Mouse (Mus musculus) T-cell, adult 2 months (primary cell): ENCODE data around the gene Hist1h2ae.
A peak's percentile ranks its signal among the peaks of the same experiment; 100 is the strongest.
"Not testable (repeated sequence)": the region's sequence is repeated elsewhere in the genome, so short reads cannot be mapped to it uniquely, and the experiment has no call there.

Experiments
- DNase-seq: peaks from one replicate; pipeline ENCODE4 v3.0.0; 2022; ENCODE audit warnings: low spot score

The Hist1h2ae gene

GRCm38 (mm10) chr13:23583387-23584068, 12.5 kb upstream of the Hist1h2ae start:
- DNase-seq: no peak

DNA sequence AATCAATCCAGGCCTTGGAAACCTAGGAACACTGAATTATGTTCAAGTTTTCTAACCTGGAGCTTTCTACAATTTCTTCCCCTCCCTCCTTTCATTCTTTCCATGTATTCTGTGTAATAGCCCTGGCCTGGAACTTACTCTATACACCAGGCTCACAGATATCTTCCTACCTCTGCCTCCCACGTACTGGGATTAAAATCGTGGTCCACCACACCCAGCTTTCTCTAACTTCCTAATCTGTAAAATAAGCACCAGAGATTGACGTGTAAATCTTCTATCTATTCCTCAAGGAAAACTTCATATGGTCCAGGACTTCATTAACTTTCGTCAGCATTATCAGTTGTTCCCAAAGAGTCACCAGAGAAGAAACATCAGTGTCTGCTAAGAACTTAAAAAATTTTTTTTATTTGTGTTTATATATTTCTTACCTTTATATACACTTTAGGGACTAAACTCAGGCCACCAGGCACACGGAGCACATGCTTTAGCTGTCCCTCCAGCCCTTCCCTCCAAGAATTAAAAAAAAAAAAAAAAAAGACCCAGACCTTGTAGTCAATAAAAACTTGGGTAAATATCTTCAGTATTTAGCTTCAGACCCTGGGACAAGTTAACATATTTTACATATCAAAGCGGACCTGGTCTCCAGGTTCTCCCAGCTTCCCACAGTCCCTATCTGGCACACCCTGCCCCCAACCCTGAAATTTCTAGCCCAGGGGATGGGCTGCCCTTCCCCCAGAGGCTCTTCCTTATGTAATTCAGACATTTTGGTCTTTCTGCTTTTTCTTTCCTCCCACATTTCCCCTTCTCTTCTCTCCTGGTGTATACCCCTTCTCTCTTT, 11.4 kb upstream of the Hist1h2ae start:
- no peak for DNase-seq

GRCm38 (mm10) chr13:23581408-23582218, 10.6 kb upstream of the Hist1h2ae start, which contains the start of gene Hist1h4d:
TSS of gene Hist1h4d (plus strand) at chr13:23581598.
- peak; percentile 92 for DNase-seq

- DNase-seq: no peak
Measured at GRCm38 (mm10) chr13:23577835-23578234, 6.8 kb upstream of the Hist1h2ae start.

- no peak for DNase-seq
Measured at GRCm38 (mm10) chr13:23576906-23577639, 6.1 kb upstream of the Hist1h2ae start.

- DNase-seq: no peak
Measured at GRCm38 (mm10) chr13:23576351-23576881, 5.4 kb upstream of the Hist1h2ae start.

- DNase-seq: not testable (repeated sequence)
Measured at GRCm38 (mm10) chr13:23575864-23576313, 4.9 kb upstream of the Hist1h2ae start.

- DNase-seq: peak; percentile 27
Measured at GRCm38 (mm10) chr13:23575271-23575851, 4.3 kb upstream of the Hist1h2ae start, which contains the start of gene Hist1h3d. TSS of gene Hist1h3d (plus strand) at chr13:23575763.

GRCm38 (mm10) chr13:23574546-23575170, 3.6 kb upstream of the Hist1h2ae start:
- DNase-seq: not testable (repeated sequence)

DNA sequence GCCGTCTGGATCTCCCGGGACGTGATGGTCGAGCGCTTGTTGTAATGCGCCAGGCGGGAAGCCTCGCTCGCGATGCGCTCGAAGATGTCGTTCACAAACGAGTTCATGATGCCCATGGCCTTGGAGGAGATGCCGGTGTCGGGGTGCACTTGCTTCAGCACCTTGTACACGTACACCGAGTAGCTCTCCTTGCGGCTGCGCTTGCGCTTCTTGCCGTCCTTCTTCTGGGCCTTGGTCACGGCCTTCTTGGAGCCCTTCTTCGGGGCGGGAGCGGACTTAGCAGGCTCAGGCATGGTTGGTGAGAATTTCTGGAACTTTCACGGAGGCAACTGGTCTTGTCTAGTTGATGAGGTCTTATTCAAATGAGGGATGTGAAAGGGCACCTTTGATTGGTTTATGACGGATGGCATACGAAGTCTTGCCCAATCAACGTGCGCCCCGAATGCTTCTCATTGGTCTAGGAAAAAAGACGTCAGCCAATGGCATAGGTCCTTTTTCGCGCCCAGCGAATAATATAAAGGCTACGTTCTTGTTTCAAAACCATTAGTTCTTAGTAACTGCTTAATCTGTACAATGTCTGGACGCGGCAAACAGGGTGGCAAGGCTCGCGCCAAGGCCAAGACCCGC, 3.0 kb upstream of the Hist1h2ae start, which contains the start of the genes Hist1h2bf and Hist1h2ad:
TSS of gene Hist1h2bf (minus strand) at position 299 of the 627 bp plus-strand sequence.
TSS of gene Hist1h2ad (plus strand) at position 484 of the 627 bp plus-strand sequence.
- DNase-seq: peak; percentile 85

DNA sequence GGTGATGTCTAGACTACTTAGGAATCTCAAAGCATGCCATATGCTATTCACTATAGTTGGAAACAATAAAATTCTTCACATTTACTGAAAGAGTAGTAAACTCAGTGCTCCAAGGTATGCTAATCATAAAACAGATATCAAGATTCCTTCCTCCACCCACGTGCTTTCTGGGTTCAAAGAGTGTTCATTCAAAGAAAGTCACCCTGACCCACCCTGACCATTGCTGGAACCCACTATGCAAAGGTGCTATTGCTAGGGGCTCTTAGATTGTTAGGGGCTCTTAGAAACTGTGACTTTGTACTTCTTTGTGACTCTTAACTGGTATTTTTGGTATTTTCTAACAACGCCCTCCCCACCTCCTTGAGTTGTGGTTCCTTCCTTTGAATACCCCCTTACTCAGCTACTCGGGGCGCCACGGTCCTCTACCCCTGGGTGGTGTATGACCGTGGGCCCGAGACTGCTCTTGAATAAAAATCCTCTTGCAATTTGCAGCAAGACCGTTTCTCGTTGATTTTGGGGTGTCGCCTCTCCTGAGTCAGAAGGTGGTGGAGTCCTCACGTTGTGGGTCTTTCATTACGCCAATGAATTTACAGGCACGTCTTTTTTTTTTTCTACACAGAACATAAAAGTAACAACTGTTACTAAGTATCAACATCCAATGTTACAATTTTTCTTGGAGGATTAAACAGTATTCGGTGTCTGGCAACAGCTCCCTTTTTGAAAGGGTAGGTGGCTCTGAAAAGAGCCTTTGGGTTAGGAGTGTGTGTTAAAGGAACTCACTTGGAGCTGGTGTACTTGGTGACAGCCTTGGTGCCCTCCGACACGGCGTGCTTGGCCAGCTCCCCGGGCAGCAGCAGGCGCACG, 2.2 kb upstream of the Hist1h2ae start:
- not testable (repeated sequence) for DNase-seq

DNA sequence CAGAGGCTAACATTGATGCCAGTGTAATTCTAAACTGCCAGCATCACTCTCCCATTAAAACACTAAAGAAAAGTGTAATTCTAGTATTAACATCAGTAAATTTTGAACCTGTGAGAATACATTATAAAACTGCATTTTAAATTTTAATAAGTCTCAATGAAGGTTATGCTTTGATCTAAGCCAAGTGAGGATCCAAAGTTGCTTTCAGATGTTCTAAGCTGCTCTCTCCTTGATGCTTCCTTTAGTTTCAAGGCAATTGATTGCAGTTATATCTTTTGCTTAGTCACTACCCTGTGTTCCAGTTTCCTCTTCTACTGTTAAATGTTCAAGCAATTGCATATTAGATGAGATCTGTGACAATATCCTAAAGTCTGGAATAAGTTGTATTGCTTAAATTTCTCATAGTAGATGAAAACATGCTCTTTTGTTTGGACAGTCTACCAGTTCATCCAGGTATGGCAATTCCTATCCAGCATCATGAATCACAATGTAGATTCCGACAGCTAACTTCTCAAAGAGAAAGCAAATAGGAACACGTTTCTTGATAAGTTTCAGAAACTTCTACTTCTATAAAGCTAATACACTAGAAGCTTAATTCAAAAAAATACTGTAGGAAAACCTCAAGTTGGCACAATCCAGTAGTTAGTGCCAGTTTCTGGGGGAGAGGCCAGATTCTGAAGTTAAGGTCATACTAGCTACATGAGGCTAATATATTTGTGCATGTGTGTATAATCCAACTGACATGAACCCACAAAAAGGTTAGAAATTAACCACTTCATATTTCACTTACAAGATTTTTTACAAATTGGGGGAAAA, 1.4 kb upstream of the Hist1h2ae start:
- no peak for DNase-seq

- DNase-seq: not testable (repeated sequence)
Measured at GRCm38 (mm10) chr13:23571504-23572217, 641 bp upstream of the Hist1h2ae start.

- DNase-seq: not testable (repeated sequence)
Measured at GRCm38 (mm10) chr13:23570261-23571021, 579 bp downstream of the Hist1h2ae start.

DNA sequence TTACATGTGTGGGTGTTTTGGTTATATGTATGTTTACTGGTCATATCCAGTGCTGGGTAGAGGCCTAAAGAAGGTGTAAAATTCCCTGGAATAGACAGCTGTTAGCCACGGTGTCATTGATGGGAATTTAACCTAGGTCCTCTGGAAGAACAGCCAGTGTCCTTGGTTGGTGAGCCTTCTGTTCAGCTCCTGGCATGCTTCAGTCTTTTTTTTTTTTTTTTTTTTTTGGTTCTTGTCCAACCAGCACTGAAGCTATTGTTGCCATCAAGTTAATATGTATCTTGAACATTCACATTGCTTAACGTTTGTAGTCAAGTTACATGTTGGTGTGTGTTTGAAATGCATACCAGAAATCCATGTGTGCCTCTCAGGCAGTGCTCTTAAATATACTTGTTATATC, 6.5 kb downstream of the Hist1h2ae start:
- DNase-seq: no peak
